ENCODE assay signal across 21 mouse cellular contexts in the genomic region with DNA sequence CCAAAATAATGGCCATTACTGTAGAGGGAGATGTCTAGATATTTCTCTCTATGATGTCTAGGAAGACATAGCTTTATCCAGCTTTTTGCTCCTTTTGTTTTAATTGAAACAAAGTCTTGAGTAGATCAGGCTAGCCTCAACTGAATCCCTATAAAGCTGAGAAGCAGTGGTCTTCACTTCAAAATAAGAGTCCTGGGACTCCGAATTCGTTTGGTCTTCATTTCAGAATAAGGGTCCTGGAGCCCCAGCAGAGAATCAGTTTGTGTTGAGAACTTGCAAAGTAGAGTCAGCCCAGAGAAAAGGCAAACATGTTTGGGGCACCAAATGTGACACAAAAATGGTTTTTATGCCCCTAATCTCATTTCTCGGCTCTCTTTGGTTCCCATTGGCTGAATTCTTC. TPM values are rescaled to one million over a fixed set of nuclear protein-coding genes. Genes with fewer than 3 reads are reported as not detected.
DNase-seq lines count a peak whose midpoint lies in the region; ATAC-seq lines count a peak whose summit lies in the region.
"Had no signal": no experiment of that assay in that cellular context is flagged by ENCODE, and none has a peak within 500 bp of the region (broad histone marks: within the 10 kb centered on the region; RNA-seq: fewer than 3 reads in every experiment).

No protein-coding gene starts in this region.

- no peak for ATAC-seq in hindbrain, embryonic 14.5 days (ENCODE audit: low FRiP score)
- ATAC-seq in hindbrain, embryonic 12.5 days (ENCODE audit: low FRiP score) = no peak
- ATAC-seq: midbrain, embryonic 16.5 days; Patski had no signal

- H3K9ac ChIP-seq in hindbrain, embryonic 14.5 days = no peak overlapping the region
- no peak overlapping the region for H3K9ac ChIP-seq in hindbrain, embryonic 12.5 days
- H3K9ac ChIP-seq: liver, embryonic 14.5 days had no signal

- no peak overlapping the region for H3K4me3 ChIP-seq in hindbrain, embryonic 14.5 days (replicated peaks; ENCODE audit: low read length)
- no peak overlapping the region for H3K4me3 ChIP-seq in hindbrain, embryonic 12.5 days

- H3K27ac ChIP-seq in hindbrain, embryonic 14.5 days = no peak overlapping the region
- H3K27ac ChIP-seq in hindbrain, embryonic 12.5 days = no peak overlapping the region
- H3K27ac ChIP-seq: liver, embryonic 14.5 days had no signal

- no peak overlapping the region for H3K4me2 ChIP-seq in hindbrain, embryonic 14.5 days (replicated peaks)
- H3K4me2 ChIP-seq in hindbrain, embryonic 12.5 days (replicated peaks) = no peak overlapping the region
- H3K4me2 ChIP-seq: heart, embryonic 11.5 days had no signal

- peak; percentile 56 for DNase-seq in hindbrain, embryonic 14.5 days (ENCODE audit: low spot score)
- DNase-seq in thymus, postnatal 0 days (ENCODE audit: low spot score) = peak; percentile 15
- no peak for DNase-seq in thymus, postnatal 10 days (ENCODE audit: low spot score in 2 of 2)
- DNase-seq in embryo, embryonic 11 days = peak; percentile 69
- DNase-seq in left cerebral cortex, postnatal 36 days (ENCODE audit: low spot score in 2 of 2) = no peak
- no peak for DNase-seq in left cerebral cortex, adult 11 months (ENCODE audit: low spot score)
- no peak for DNase-seq in cerebellum, adult 18-20 months
- DNase-seq: cerebellum, adult 11 months; cerebellum, postnatal 36 days; gastrocnemius, postnatal 36 days; heart, postnatal 36 days; kidney, adult 11 months; layer of hippocampus, postnatal 36 days; right cerebral cortex, postnatal 25 days had no signal

- WGBS in hindbrain, embryonic 14.5 days = 37% methylated on average over 3 of the region's 3 CpGs
- 35% methylated on average over 3 of the region's 3 CpGs for WGBS in hindbrain, embryonic 12.5 days

- H3K36me3 ChIP-seq in hindbrain, embryonic 14.5 days (replicated peaks; ENCODE audit: control insufficient read depth, insufficient read depth) = no peaks in the 10 kb centered on the region
- no peaks in the 10 kb centered on the region for H3K36me3 ChIP-seq in hindbrain, embryonic 12.5 days

- peaks cover 53% of the 10 kb centered on the region for H3K27me3 ChIP-seq in hindbrain, embryonic 14.5 days (ENCODE audit: control insufficient read depth, insufficient read depth, low read length)
- peaks cover 56% of the 10 kb centered on the region for H3K27me3 ChIP-seq in hindbrain, embryonic 12.5 days
- H3K27me3 ChIP-seq: Patski had no signal

- no peaks in the 10 kb centered on the region for H3K9me3 ChIP-seq in hindbrain, embryonic 14.5 days (ENCODE audit: control insufficient read depth, low read length)
- H3K9me3 ChIP-seq in hindbrain, embryonic 12.5 days (replicated peaks) = no peaks in the 10 kb centered on the region

- intact Hi-C loops in left cerebral cortex, postnatal 36 days (cut with DNase I) = loop anchor here (5.0 kb wide), 1 partner anchor 83 kb away; no protein-coding TSS in a partner anchor

- peaks cover 7% of the 10 kb centered on the region; the same call in 1 of the 2 replicates for H3K4me1 ChIP-seq in hindbrain, embryonic 14.5 days (replicated peaks; ENCODE audit: control insufficient read depth, insufficient read depth, low read length)
- H3K4me1 ChIP-seq in hindbrain, embryonic 12.5 days = peaks cover 16% of the 10 kb centered on the region

RNA-seq across cellular contexts. Expression of a gene that starts 1.4 kb away (rescaled TPM):
- 0.25 and 0.54 TPM in 2 replicates for polyA plus RNA-seq in hindbrain, embryonic 14.5 days (2014; fragmentation: Nextera tagmentation; extraction: Ambion mirVana)
- 0.42 and 0.65 TPM in 2 replicates for polyA plus RNA-seq in hindbrain, embryonic 12.5 days (2016; fragmentation: Nextera tagmentation; extraction: Ambion mirVana)
- 0.24 and 0.29 TPM in 2 replicates for polyA plus RNA-seq in thymus, postnatal 0 days (2015; fragmentation: Nextera tagmentation; extraction: Ambion mirVana)
- total RNA-seq in left cerebral cortex, postnatal 36 days (2021) = under 1 TPM; 0.20 to 0.36 TPM
- polyA plus RNA-seq: C2C12 had no signal

RNA-seq across cellular contexts. Expression of a gene that starts 43.2 kb away (rescaled TPM):
- not detected in 2 replicates for polyA plus RNA-seq in hindbrain, embryonic 14.5 days (2014; fragmentation: Nextera tagmentation; extraction: Ambion mirVana)
- not detected in 2 replicates for polyA plus RNA-seq in hindbrain, embryonic 12.5 days (2016; fragmentation: Nextera tagmentation; extraction: Ambion mirVana)
- not detected in 2 replicates for polyA plus RNA-seq in thymus, postnatal 0 days (2015; fragmentation: Nextera tagmentation; extraction: Ambion mirVana)
- under 1 TPM; 0.12 to 0.20 TPM for total RNA-seq in left cerebral cortex, postnatal 36 days (2021)
- total RNA-seq: gastrocnemius, postnatal 36 days; layer of hippocampus, postnatal 36 days had no signal
- polyA plus RNA-seq: heart, embryonic 11.5 days; limb, embryonic 11.5 days; midbrain, embryonic 16.5 days; Patski had no signal

Comparison
In these comparisons a context has a peak if more than half of its experiments do, and no peak if none do; other contexts are left out.
1. DNase-seq: peak in hindbrain, embryonic 14.5 days (single experiment), thymus, postnatal 0 days (single experiment) and embryo, embryonic 11 days (single experiment); none in thymus, postnatal 10 days (0 of 2), left cerebral cortex, postnatal 36 days (0 of 2), left cerebral cortex, adult 11 months (single experiment) and cerebellum, adult 18-20 months (0 of 2).